Comparison of ENCODE assay signal across 8 mouse cellular contexts in the genomic region with DNA sequence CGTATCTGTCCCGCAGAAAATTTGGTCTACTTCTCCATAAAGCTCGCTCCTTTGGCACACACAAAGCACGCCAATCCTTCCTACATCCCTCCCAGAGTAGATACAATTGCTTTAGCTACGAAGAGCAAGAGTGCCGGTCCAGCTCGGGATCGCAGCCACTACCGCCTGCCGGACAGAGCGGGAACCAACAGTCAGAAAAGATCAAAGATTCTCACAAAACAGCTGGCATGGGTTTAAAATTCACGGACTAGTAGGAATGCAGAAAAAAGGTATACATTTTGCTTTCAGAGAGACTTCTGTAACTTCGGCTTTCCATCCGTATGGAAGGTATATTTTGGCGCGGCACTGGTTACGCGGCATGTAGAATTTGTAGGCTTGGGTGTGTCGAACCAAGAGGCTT. TPM values are rescaled to one million over a fixed set of nuclear protein-coding genes. Genes with fewer than 3 reads are reported as not detected.
DNase-seq lines count a peak whose midpoint lies in the region; ATAC-seq and TF ChIP-seq lines count a peak whose summit lies in the region.

No protein-coding gene starts in this region.

- H3K9ac ChIP-seq in forebrain, embryonic 16.5 days (replicated peaks; ENCODE audit: low read depth, low read length) = peak overlapping the region; percentile 28
- H3K9ac ChIP-seq in liver, postnatal 0 days (replicated peaks) = no peak overlapping the region

- intact Hi-C loops in gastrocnemius, adult 2 months (cut with DNase I) = no loop called here

- peak overlapping the region; percentile 69 for H3K4me3 ChIP-seq in gastrocnemius, adult 2 months
- peak overlapping the region; percentile 65 for H3K4me3 ChIP-seq in forebrain, embryonic 16.5 days (replicated peaks; ENCODE audit: low read length)
- no peak overlapping the region for H3K4me3 ChIP-seq in liver, postnatal 0 days (ENCODE audit: low read depth, low read length)

- H3K9me3 ChIP-seq in forebrain, embryonic 16.5 days (ENCODE audit: control insufficient read depth, low read length) = peaks cover 25% of the 10 kb centered on the region
- peaks cover 3% of the 10 kb centered on the region for H3K9me3 ChIP-seq in liver, postnatal 0 days (ENCODE audit: low read length)

- no peak for ATAC-seq in forebrain, embryonic 16.5 days
- ATAC-seq in liver, postnatal 0 days = no peak

- H3K36me3 ChIP-seq in forebrain, embryonic 16.5 days (ENCODE audit: control insufficient read depth, insufficient read depth) = peaks cover 33% of the 10 kb centered on the region
- no peaks in the 10 kb centered on the region for H3K36me3 ChIP-seq in liver, postnatal 0 days (replicated peaks; ENCODE audit: insufficient read depth, low read length)

- DNase-seq in gastrocnemius, adult 2 months = no peak
- DNase-seq in gastrocnemius, postnatal 4 days (ENCODE audit: low spot score in 2 of 2) = no peak
- peak; percentile 23 for DNase-seq in ES-CJ7 (ENCODE audit: low read depth, low spot score)
- no peak for DNase-seq in liver, postnatal 0 days
- DNase-seq in frontal cortex, postnatal 14 days (ENCODE audit: low spot score in 2 of 2) = no peak
- DNase-seq in layer of hippocampus, adult 9-11 months = no peak
- no peak for DNase-seq in spleen, postnatal 36 days (ENCODE audit: low spot score in 2 of 2)

- no peak for TF ChIP-seq EP300 in liver, postnatal 0 days (IDR thresholded peaks at IDR 0.05; ENCODE audit: low read depth)

- 52% methylated on average over 19 of the region's 19 CpGs for WGBS in forebrain, embryonic 16.5 days
- WGBS in liver, postnatal 0 days (ENCODE audit: insufficient replicate concordance) = 59% methylated on average over 19 of the region's 19 CpGs

- no peak for TF ChIP-seq CTCF in gastrocnemius, adult 2 months (IDR thresholded peaks at IDR 0.05)
- no peak for TF ChIP-seq CTCF in liver, postnatal 0 days (IDR thresholded peaks at IDR 0.05; ENCODE audit: low read depth)

- no peaks in the 10 kb centered on the region for H3K27me3 ChIP-seq in forebrain, embryonic 16.5 days (replicated peaks; ENCODE audit: control insufficient read depth, insufficient read depth, low read length)
- peaks cover 9% of the 10 kb centered on the region for H3K27me3 ChIP-seq in liver, postnatal 0 days (ENCODE audit: insufficient read depth, low read length)

- H3K4me2 ChIP-seq in forebrain, embryonic 16.5 days (ENCODE audit: low read length) = peak overlapping the region; percentile 59
- H3K4me2 ChIP-seq in liver, postnatal 0 days (ENCODE audit: low read depth, low read length) = peak overlapping the region; percentile 46; the same call in 1 of the 2 replicates

- H3K27ac ChIP-seq in gastrocnemius, adult 2 months = no peak overlapping the region
- H3K27ac ChIP-seq in forebrain, embryonic 16.5 days (ENCODE audit: low read length) = peak overlapping the region; percentile 71
- H3K27ac ChIP-seq in liver, postnatal 0 days (ENCODE audit: low read depth) = no peak overlapping the region

- peaks cover 22% of the 10 kb centered on the region for H3K4me1 ChIP-seq in forebrain, embryonic 16.5 days (replicated peaks; ENCODE audit: control insufficient read depth, insufficient read depth, low read length)
- H3K4me1 ChIP-seq in liver, postnatal 0 days (ENCODE audit: insufficient read depth) = 0 out of 2 replicates have a peak, but pooled peaks cover 4% of the 10 kb centered on the region

RNA-seq across cellular contexts. Expression of a gene that starts 0.4 kb away (rescaled TPM):
- total RNA-seq in gastrocnemius, adult 2 months (2021) = under 1 TPM; 0.20 to 0.36 TPM
- 10 to 100 TPM; 20.2 to 41.1 TPM for total RNA-seq in gastrocnemius, postnatal 4 days (2021)
- polyA plus RNA-seq in forebrain, embryonic 16.5 days (2015; fragmentation: Nextera tagmentation; extraction: Ambion mirVana) = 5,254 and 7,174 TPM in 2 replicates
- 6.2 and 6.6 TPM in 2 replicates for polyA plus RNA-seq in liver, postnatal 0 days (2015; fragmentation: Nextera tagmentation; extraction: Ambion mirVana)

RNA-seq across cellular contexts. Expression of a gene that starts 11.6 kb away (rescaled TPM):
- 10 to 100 TPM; 29.7 to 36.5 TPM for total RNA-seq in gastrocnemius, adult 2 months (2021)
- total RNA-seq in gastrocnemius, postnatal 4 days (2021) = 10 to 100 TPM; 41.0 to 43.3 TPM
- polyA plus RNA-seq in forebrain, embryonic 16.5 days (2015; fragmentation: Nextera tagmentation; extraction: Ambion mirVana) = 196 and 239 TPM in 2 replicates
- 12.5 and 13.3 TPM in 2 replicates for polyA plus RNA-seq in liver, postnatal 0 days (2015; fragmentation: Nextera tagmentation; extraction: Ambion mirVana)

Comparison
In these comparisons a context has a peak if more than half of its experiments do, and no peak if none do; other contexts are left out.
1. RNA of a gene that starts 0.4 kb away (total RNA-seq): 20.2 to 41.1 TPM in gastrocnemius, postnatal 4 days; 0.20 to 0.36 TPM in gastrocnemius, adult 2 months; every median in the first group is over 10 times any median in the second.